Mouse (Mus musculus) cerebellum, postnatal 10 days (tissue): ENCODE data around the gene Zfp810.
A peak's percentile ranks its signal among the peaks of the same experiment; 100 is the strongest.
"Not testable (repeated sequence)": the region's sequence is repeated elsewhere in the genome, so short reads cannot be mapped to it uniquely, and the experiment has no call there.

ENCODE experiments used
- DNase-seq, 2 experiments: peaks; one replicate each; pipeline ENCODE4 v3.0.0; 2021; ENCODE audit warnings: mixed read lengths in 2 of 2

The Zfp810 gene

DNA sequence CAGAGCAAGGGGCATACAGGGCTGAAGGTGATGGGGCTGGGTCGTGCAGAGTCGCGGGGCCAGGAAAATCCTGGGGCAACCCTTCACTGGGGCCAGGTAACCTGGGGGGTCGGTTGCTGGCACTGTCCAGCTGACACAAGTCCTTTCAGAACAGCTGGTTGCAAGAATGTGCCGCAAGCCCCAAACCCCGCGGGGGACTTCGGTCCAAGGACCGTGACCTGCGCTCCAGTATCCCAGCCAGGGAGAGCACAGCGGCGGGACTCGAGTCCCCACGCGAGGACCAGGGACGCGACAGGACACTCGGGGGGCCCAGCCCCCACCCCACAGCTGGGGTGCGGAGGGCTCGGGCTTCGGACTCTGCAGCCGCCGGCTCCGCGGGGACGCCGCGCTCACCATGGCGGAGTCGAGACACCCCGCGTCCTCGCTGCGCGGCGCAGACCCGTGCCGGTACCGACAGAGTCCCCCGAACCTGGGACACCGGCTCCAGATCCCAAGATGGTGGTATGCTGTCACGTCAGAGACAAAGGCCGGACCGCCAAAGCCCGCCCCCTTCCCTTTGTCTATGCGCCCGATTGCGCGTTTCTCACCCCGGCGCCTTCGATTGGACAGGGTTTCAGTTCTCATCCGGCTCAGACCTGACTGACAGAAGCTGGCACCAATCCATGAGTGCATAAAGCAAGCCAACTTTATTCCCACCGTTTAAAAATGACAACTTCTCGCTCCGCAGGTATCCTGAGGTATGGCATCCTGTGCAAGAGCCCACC lies at the start of gene Zfp810:
Gene Zfp810 (minus strand): TSS at position 493 of the 764 bp plus-strand sequence.
- DNase-seq = peak; percentile 97 to 98

DNA sequence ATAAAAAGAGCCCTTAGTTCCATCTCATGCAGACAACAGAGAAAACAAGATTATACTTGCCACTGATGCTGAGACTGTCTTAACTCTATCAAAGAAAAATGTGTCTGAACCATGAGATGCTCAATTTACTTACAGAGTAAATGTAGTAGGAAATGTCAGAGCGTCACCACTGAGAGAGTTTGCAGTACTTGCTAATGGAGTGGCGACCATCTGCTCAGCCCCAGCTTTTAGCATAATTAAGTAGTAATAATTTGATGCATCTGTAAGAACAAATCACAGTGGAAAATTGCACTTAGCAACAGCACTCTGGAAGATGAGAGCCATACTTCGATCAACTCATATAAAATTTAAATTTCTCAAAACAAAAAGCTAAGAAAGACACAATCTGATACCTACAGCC lies 48.5 kb upstream of the Zfp810 start:
- DNase-seq = no peak

DNA sequence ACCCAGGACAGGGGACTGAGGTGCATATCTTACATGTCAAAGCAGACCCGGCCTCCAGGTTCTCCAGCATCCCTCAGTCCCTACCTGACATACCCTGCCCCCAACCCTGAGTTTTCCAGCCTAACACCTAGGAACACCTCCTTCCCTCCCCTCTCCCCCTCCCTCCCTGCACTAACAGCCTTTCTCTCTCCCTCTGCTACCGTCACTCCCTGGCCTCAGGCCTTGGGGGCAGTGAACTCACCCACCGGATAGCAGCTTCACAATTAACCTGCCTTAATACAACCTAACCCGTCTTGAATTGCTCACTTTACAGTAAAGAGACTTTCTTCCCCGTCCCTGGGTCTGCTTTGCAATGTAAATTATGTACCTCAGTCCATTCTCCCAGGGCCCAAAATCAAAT lies 46.5 kb upstream of the Zfp810 start:
- DNase-seq = no peak

DNA sequence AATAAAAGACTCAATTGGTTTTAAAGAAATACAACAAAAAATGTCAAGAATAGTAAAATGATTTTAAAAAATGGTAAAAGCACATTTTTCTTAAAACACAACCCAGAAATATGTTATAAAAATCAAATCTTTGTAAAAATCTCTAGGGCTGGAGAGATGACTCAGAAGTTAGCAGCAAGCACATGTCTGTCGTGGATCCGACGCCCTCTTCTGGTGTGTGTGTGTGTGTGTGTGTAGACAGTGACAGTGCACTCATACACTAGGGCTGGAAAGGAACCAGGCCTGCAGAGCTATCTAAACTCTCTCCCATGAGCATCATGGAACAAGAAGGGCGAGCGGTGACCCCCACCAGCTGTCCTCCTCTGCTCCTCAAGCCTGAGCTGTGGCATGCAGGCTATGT lies 46.0 kb upstream of the Zfp810 start:
- no peak for DNase-seq

DNA sequence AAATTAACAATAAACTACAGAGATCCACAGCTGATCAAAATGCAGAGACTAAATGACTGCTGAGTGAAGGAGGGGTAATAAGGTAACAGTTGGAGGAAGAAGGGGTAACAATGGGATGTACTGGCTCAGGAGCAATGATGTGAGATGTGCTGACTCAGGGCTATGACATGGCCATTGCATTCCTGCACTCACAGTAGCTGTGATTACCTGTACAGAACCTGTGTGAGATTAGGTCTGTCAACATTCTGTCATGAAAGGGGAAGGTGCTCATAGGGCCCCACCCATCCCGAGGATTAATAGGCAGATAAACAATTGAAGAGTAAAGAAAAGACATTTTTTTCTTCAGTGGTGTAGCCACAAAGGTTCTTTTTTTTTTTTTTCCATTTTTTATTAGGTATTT lies 32.9 kb upstream of the Zfp810 start:
- DNase-seq = no peak

DNA sequence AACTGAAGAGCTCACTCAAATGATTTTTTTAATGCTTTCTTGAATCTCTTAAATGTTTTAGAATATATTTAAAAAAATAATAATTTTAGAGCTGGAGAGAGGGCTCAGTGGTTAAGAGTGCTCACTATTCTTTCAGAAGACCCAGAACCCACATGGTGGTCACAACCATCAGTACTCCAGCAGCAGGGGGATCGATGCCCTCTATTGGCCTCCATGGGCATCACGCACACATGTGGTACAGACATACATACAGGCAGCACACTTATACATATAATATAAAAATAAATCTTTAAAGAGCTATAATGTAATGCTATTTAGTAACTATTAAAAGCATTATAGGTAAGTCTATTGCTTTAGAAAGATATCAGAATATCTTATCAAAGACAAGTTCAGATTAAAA lies 29.8 kb upstream of the Zfp810 start:
- DNase-seq = no peak

DNA sequence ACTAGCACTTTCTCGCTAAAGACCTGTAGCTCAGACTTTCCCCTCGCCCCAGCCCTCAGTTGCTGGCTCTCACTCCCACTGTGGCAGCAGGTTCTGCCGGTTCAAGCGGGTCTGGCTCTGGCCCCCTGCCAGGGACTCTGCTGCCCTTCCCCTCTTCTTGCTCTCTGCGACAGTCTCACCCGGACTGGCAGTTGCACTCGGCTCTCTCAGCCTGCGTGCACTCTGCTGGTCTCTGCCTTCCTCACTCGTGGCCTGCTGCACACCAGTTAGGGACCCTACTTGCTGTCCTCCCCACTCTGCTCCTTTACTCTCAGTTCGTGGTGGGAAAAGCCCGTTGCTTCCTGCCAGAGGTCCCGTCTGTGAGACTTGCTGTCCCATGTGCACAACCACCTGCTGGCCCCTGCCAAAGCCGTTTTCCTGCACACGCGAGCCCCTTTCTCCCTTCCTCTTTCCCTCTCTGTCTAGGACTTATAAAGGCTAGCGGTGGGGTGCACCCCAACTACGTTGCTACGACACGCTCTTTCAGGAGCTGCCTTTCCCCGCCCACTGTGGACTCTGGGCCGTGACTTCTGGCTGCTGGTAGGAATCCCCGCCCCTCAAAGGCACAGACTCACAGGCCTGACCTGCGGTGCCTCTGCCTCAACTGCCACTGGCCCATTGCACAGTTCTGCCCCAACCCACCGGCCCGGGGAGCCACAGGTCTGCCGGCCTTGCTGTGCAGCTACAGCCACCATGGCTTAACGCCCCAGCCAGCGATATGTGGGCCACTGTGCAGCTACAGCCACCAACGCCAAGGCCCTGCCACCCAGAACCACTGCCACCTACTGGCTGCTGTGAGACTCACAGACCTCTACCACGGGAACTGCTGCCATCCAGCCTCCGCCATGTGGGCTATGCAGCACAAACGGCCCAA lies 20.3 kb upstream of the Zfp810 start:
- peak; percentile 94 to 95 for DNase-seq

DNA sequence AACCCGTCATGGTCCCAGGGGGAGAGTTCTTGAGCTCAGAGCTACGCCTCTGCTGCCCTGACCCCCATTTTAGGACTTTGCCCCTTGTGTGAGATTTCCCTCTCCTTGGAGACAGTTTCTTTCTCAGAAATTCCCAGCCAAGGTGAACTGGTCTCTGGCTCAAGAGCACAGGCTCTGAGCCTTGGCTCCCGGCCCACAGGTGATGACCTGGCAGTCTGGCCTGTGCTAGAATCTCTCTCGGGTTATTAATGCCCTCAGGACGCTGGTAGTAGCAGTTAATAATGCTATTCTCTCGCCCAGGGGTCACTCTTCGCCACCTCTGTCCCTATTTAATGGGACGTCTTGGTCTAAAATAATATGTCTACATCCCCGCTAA lies 19.6 kb upstream of the Zfp810 start:
- DNase-seq = peak; percentile 57 to 63

DNA sequence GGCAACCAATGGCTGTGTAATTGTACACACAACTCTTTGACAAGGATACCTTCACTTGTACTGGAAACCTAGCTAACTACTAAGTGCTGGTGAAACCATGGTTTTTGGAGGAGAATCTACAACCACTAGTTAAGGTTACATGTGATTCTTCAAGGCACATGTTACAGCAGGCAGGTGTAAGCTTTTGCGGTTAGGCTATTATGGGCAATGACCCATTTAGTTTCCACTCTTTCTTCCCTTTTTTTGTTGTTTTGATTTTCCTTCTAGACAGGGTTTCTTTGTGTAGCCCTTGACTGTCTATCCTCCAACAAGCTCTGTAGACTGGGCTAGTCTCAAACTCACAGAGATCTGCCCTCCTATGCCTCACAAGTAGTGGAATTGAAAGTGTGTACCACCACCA lies 17.1 kb upstream of the Zfp810 start:
- no peak for DNase-seq

DNA sequence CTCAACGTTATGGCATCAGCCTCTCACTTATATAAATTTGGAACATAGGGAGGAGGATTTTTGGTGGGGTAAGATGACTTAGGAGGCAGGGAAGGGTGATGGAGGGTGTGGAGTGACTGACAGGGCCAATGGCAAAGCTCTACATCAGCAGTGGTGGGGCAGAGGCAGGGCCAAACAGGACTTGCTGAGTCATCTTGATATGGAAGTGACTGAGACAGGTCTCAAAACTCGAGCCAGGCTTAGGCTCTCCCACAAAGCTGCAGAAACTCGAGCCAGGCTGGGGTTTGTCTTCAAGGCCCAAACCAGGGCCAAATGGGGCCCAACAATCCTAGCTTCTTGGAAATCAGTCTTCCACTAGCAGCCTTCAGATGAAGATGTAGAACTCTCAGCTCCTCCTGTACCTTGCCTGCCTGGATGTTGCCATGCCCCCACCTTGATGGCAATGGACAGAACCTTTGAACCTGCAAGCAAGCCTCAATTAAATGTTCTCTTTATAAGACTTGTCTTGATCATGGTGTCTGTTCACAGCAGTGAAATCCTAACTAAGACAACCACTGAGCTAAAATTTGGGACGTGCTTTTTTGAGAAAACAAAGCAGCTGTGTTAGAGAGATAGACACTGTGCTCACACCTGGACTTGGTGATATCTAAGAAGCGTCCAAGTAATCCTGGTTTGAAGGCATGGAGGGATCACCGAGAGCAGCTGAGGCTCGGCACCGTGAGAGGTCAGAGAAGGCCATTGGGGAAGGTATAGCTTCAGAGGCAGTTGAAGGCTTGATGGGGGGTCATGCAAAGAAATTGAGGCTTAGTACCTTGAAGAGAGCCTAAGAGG lies 15.1 kb upstream of the Zfp810 start:
- DNase-seq = no peak

DNA sequence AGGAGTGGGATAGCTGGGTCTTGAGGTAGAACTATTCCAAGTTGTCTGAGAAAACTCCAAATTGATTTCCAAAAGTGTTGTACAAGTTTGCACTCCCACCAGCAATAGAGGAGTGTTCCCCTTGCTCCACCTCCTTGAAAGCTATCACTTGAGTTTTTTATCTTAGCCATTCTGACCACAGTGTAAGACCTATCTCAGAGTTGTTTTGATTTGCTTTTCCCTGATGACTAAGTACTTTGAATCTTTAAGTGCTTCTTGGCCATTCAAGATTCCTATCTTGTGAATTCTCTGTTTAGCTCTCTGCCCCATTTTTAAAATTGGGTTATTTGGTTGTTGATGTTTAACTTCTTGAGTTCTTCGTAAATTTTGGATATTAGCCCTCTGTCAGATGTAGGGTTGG lies 11.7 kb upstream of the Zfp810 start:
- no peak for DNase-seq

DNA sequence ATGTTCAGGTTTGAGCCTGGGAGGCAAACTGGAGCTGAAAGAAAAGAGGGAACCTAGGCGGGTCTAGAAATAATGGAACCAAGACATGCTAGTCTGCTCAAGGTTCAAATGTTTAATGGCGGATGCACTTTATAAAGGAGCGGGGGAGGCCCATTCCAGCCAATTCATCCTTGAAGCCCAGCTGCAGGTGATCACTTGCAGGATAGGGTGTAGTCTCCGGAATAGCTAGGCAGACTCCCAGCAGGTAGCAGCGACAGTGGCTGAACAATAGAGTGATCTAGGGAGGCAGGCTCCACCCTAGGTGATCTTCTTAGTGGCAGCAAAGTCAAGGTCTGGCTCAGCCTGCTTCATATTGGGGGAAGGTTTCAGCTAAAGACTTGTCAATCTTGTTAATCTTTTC lies 8.6 kb upstream of the Zfp810 start:
- DNase-seq = not testable (repeated sequence)

DNA sequence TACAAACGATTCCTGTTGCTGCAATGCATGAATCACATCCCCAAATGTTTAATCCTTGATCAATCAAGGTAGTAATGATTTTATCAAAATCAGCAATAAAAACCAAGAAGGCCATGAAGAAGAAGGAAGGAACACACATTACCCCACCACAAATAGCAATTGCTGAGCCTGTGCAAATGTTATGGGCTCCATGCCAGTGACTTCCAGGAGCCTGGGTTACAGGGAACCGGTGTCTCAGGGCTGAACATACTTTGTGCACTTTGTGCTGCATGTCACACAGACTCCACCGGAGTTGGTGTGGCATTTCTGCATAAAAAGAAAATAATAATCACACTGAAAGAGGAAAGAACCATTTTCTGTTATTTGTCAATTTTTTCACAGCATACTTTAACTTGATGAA lies 6.6 kb upstream of the Zfp810 start:
- DNase-seq = no peak

DNA sequence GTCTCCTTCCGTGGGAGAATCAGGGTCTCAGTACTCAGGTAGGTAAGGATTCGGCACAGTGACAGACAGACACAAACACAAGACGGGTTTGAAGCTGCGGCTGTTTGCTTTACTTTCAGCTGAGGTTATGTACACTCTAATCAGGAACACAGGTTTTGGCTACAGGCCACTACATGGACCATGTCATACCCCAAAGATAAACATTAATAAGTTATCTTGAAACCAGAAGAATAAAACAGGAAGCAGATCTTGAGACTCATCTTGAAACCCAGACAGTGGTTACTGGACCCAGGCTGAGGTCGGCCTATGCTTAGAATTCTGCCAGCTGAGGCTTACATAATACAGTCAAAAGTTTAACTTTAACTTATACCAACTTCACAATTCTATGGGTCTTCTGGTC lies 5.8 kb upstream of the Zfp810 start:
- DNase-seq = no peak

DNA sequence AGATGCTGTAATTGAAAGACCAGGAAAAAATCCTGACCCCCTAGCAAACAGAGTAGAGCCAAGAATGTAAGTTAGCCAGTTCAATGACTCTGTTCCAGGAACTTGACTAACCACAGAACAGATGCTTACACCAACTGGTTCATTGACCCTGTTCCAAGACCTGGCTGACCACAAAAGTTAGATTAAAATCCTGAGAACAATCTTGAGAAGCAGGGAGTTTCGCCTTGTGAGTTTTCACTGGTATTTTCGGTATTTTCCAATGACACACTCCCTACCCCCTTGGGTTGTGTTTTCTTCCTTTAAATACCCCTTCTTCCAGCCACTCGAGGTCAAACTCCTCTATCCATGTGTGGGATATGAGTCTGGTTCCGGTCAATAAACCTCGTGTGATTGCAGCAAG lies 2.2 kb upstream of the Zfp810 start:
- DNase-seq = peak; percentile 23 to 38

DNA sequence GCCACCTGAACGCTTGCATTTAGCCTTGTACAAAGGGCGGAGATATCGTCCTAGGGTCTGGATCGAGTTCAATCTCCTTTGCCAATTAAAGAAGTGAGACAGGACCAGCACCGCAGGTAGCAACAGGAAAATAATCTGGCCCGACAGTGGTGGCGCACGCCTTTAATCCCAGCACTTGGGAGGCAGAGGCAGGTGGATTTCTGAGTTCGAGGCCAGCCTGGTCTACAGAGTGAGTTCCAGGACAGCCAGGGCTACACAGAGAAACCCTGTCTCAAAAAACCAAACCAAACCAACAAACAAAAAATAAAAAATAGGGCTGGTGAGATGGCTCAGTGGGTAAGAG lies 443 bp upstream of the Zfp810 start:
- not testable (repeated sequence) for DNase-seq

DNA sequence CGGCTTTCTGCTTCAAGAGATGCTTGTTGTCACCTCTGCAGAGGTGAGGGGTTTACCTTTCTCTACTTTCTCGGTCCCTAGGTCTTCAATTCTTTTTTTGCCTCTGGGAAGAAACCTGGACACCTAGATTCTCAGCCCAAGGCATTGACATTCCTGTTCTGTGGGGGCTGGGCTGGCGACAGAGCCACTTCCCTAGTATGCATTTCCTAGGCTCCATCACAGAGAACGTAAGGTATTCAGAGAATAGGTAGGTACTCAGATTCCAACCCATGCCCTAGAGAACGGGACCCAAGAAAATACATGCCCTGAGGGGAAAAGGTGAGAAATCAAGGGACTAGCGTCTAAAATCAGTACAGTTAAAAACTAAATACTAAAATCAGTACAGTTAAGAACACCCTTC lies 722 bp downstream of the Zfp810 start:
- peak; percentile 53 to 59 for DNase-seq

DNA sequence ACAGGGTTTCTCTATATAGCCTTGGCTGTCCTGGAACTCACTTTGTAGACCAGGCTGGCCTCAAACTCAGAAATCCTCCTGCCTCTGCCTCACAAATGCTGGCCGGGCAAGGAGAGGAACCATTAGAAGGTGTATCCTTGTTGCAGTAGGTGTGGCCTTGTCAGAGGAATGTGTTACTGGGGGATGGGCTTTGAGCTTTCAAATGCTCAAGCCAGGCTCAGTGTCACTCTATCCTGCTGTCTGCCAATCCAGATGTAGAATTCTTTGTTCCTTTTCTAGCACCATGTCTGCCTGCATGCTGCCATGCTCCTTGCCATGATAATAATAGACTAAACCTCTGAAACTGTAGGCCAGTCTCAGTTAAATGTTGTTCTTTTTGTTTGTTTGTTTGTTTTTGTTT lies 5.2 kb downstream of the Zfp810 start:
- no peak for DNase-seq

DNA sequence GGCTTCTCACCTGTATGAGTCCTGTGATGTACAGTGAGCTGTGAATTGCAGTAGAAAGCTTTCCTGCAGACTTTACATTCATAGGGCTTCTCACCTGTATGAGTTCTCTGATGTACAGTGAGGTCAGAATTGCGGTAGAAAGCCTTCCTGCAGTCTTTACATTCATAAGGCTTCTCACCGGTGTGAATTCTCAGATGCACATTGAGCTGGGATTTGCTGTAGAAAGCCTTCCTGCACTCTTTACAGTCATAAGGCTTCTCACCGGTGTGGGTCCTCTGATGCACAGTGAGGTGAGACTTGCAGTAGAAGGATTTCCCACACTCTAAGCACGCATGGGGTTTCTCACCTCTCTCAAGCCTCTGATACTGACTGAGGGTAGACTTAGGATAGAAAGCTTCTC lies 28.7 kb downstream of the Zfp810 start:
- peak in 1 of 2 experiments; percentile 7 for DNase-seq

DNA sequence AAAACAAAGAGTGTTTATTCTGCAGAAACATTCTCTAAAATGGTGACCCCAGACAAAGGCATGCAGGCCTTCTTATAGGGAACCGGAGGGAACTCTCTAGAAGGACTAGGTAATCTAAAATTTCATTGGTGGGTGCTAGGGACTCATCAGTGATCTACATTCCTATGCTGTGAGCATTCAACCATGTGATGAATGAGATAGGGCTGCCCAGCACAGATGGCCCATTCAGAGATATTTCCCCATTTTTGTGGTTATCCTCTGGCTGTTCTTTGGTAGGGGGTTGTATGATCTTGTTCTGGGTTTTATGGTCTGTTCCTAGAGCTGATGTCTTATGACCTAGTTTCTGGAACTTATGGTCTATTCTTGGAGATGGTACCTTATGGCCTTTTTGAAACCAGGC lies 38.6 kb downstream of the Zfp810 start:
- no peak for DNase-seq

DNA sequence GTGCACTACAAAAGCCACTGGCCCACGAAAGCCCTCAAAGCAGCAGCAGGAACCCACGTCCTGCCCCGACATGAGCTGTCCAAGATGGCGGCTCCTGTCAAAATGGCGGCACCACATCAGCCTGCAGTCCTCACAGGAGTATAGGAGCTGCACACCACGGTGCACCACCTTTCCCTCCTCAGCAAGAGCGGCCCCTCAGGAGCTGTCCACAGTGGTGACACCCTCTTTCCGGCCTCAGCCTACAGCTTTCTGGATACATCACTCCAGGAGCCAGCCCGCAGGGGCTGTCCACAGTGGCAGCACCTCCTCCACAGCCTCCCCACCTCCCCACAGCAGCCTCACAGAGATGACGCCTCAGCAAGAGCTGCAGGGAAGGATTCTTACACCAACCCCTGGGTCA lies 44.8 kb downstream of the Zfp810 start:
- DNase-seq = no peak

DNA sequence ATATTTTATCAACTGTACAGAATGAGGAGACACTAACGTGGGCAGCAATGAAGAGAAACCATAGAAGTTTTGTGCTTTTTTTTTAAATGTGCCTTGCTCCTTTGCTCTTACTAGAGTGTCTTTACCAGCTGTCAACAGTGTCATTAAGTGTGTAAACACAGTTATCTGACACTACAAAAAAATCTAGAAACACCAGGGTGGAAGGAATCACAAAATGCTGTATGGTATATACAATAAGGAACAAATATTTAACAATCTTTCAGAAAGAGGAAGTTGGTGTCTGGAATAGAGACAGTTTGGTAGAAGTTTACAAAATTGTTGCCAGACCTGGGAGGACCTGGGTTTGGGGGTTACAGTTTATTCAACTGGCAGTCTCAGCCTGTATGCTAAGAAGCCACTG lies 45.9 kb downstream of the Zfp810 start:
- no peak for DNase-seq

DNA sequence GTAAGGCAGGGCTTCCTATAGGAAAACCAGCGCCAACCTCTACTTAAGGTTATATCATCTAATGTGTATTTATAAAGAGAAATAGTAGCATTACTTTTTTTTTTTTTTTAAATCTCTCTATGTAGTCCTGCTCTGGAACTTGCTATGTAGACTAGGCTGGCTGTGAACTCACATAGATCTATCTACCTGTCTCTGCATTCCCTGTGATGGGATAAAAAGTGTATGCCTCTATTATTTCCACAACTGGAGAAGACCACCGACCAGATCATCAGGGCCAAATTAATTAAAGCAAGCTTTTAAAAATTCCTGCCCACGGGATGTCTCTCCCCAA lies 47.4 kb downstream of the Zfp810 start:
- no peak for DNase-seq
